Mouse (Mus musculus) lung, adult 2 months (tissue): ENCODE results near the gene Adamts9.

Source experiments
- CTCF ChIP-seq: fragments of 200-500 bp; IDR thresholded peaks from 2 replicates; pipeline ENCODE4 v1.5.1; 2011; ENCODE audit warnings: mild to moderate bottlenecking, low read length, control low read depth; ENCODE audit not compliant: insufficient read depth
- POLR2A ChIP-seq: fragments of 200-500 bp; IDR thresholded peaks from 2 replicates; pipeline ENCODE4 v1.6.1; 2011; ENCODE audit warnings: low read depth, mild to moderate bottlenecking, control low read depth, low read length, borderline replicate concordance; ENCODE audit errors: extremely low read depth

DNA sequence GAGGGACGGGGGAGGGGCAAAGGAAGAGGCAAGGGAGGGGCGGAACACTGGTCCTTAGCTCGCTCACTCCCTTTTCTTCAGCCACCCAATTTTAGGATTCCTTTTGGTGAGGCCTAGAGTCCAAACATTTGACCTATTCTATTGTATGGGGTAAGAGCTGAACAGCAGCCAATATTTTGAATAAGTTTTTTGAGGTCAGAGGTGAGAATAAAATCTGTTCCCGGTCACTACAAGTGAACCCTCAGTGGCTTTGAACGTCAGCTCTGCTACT lies 163.4 kb downstream of the Adamts9 start:
- TF ChIP-seq CTCF (no peak), POLR2A (no peak)
